Mouse (Mus musculus) neural tube, embryonic 15.5 days (tissue): ENCODE measurements around the gene Snap47. TPM values are rescaled to one million over a fixed set of nuclear protein-coding genes. Genes with fewer than 3 reads are reported as not detected.
"Not testable (repeated sequence)": the region's sequence is repeated elsewhere in the genome, so short reads cannot be mapped to it uniquely, and the experiment has no call there.

Experiments
- ATAC-seq: fragments of 200-750 bp; cut with Nextera tagmentation; 2 replicates; pipeline ENCODE4 v1.8.0; 2017; ENCODE audit warnings: mild to moderate bottlenecking, moderate TSS enrichment, moderate library complexity; ENCODE audit not compliant: low FRiP score
- H3K27ac ChIP-seq: fragments of 300-500 bp; sonication (generic); replicated peaks from 2 replicates; pipeline ENCODE4 v1.5.1; 2015; ENCODE audit warnings: mild to moderate bottlenecking, inconsistent platforms
- H3K27me3 ChIP-seq: fragments of 300-500 bp; sonication (generic); replicated peaks from 2 replicates; pipeline ENCODE4 v1.6.1; 2015; ENCODE audit warnings: inconsistent platforms
- H3K36me3 ChIP-seq: fragments of 300-500 bp; sonication (generic); 2 replicates; pipeline ENCODE4 v1.6.1; 2015; ENCODE audit warnings: inconsistent platforms
- H3K4me1 ChIP-seq: fragments of 300-500 bp; sonication (generic); 2 replicates; pipeline ENCODE4 v1.6.1; 2015; ENCODE audit warnings: inconsistent platforms
- H3K4me2 ChIP-seq: fragments of 300-500 bp; sonication (generic); 2 replicates; pipeline ENCODE4 v1.6.1; 2015; ENCODE audit warnings: inconsistent platforms, mild to moderate bottlenecking, moderate library complexity
- H3K4me3 ChIP-seq: fragments of 300-500 bp; sonication (generic); replicated peaks from 2 replicates; pipeline ENCODE4 v1.5.1; 2015; ENCODE audit warnings: mild to moderate bottlenecking, inconsistent platforms
- H3K9ac ChIP-seq: fragments of 300-500 bp; sonication (generic); replicated peaks from 2 replicates; pipeline ENCODE4 v1.6.1; 2015; ENCODE audit warnings: mild to moderate bottlenecking, inconsistent platforms
- H3K9me3 ChIP-seq: fragments of 300-500 bp; sonication (generic); replicated peaks from 2 replicates; pipeline ENCODE4 v1.6.1; 2016; ENCODE audit warnings: inconsistent platforms
- WGBS: fragments of 180-500 bp; shearing (Covaris S2); methylation state at CpG from one replicate; pipeline ENCODE4 v1.1.7; 2015; ENCODE audit warnings: mixed read lengths; 5-methylcytosine and 5-hydroxymethylcytosine counted together
- polyA plus RNA-seq: library from polyadenylated mRNA; unstranded; fragments of >200 nt; fragmentation: Nextera tagmentation; extraction: Ambion mirVana; gene quantifications from 2 replicates; pipeline ENCODE4 v1.2.1, GENCODE M21; 2015

The Snap47 gene
- polyA plus RNA-seq, 1 experiment from 2014 or later = 630 TPM

GRCm38 (mm10) chr11:59392300-59392699 lies 58.7 kb downstream of the Snap47 start:
- Histone ChIP-seq H3K9ac (no peak overlapping the region), H3K4me1 (peaks cover 8% of the 10 kb centered on the region; the same call in 1 of the 2 replicates), H3K4me3 (no peak overlapping the region), H3K27me3 (no peaks in the 10 kb centered on the region), H3K4me2 (no peak overlapping the region), H3K27ac (no peak overlapping the region), H3K9me3 (no peaks in the 10 kb centered on the region), H3K36me3 (0 out of 2 replicates have a peak, but pooled peaks cover 2% of the 10 kb centered on the region)
- ATAC-seq = no peak
- 69% methylated on average over 6 of the region's 6 CpGs for WGBS

- Histone ChIP-seq H3K9me3 (no peaks in the 10 kb centered on the region), H3K4me2 (no peak overlapping the region), H3K4me3 (no peak overlapping the region), H3K9ac (no peak overlapping the region), H3K36me3 (no peaks in the 10 kb centered on the region), H3K4me1 (peaks cover 8% of the 10 kb centered on the region; the same call in 1 of the 2 replicates), H3K27me3 (no peaks in the 10 kb centered on the region), H3K27ac (no peak overlapping the region)
- ATAC-seq = no peak
- WGBS = 52% methylated on average over 9 of the region's 9 CpGs
Observed at GRCm38 (mm10) chr11:59390470-59390869, 60.5 kb downstream of the Snap47 start.

- Histone ChIP-seq H3K9me3 (no peaks in the 10 kb centered on the region), H3K4me1 (peaks cover 14% of the 10 kb centered on the region; the same call in 1 of the 2 replicates), H3K9ac (no peak overlapping the region), H3K4me3 (no peak overlapping the region), H3K27ac (no peak overlapping the region), H3K36me3 (no peaks in the 10 kb centered on the region), H3K4me2 (no peak overlapping the region), H3K27me3 (no peaks in the 10 kb centered on the region)
- ATAC-seq = no peak
- 71% methylated on average over 4 of the region's 4 CpGs for WGBS
Observed at GRCm38 (mm10) chr11:59389617-59390016, 61.4 kb downstream of the Snap47 start.

GRCm38 (mm10) chr11:59388806-59389205 lies 62.2 kb downstream of the Snap47 start:
- Histone ChIP-seq H3K9ac (no peak overlapping the region), H3K4me1 (peaks cover 16% of the 10 kb centered on the region; the same call in 1 of the 2 replicates), H3K9me3 (no peaks in the 10 kb centered on the region), H3K27ac (no peak overlapping the region), H3K27me3 (no peaks in the 10 kb centered on the region), H3K4me2 (no peak overlapping the region), H3K4me3 (no peak overlapping the region), H3K36me3 (no peaks in the 10 kb centered on the region)
- WGBS = 88% methylated on average over 4 of the region's 4 CpGs
- no peak for ATAC-seq

- H3K4me2 ChIP-seq = no peak overlapping the region
- no peak overlapping the region for H3K9ac ChIP-seq
- H3K4me3 ChIP-seq = no peak overlapping the region
- H3K4me1 ChIP-seq = peaks cover 10% of the 10 kb centered on the region; the same call in 1 of the 2 replicates
- H3K27ac ChIP-seq = no peak overlapping the region
- H3K36me3 ChIP-seq = no peaks in the 10 kb centered on the region
- H3K27me3 ChIP-seq = no peaks in the 10 kb centered on the region
- H3K9me3 ChIP-seq = no peaks in the 10 kb centered on the region
- WGBS = 74% methylated on average over 4 of the region's 4 CpGs
- no peak for ATAC-seq
Observed at GRCm38 (mm10) chr11:59387471-59387870, 63.5 kb downstream of the Snap47 start.

GRCm38 (mm10) chr11:59385123-59385522 lies 65.9 kb downstream of the Snap47 start:
- Histone ChIP-seq H3K27me3 (no peaks in the 10 kb centered on the region), H3K9me3 (no peaks in the 10 kb centered on the region), H3K36me3 (no peaks in the 10 kb centered on the region), H3K4me1 (peaks cover 10% of the 10 kb centered on the region; the same call in 1 of the 2 replicates), H3K4me3 (no peak overlapping the region), H3K27ac (no peak overlapping the region), H3K9ac (no peak overlapping the region), H3K4me2 (no peak overlapping the region)
- no peak for ATAC-seq
- WGBS = 15% methylated on average over 8 of the region's 8 CpGs

GRCm38 (mm10) chr11:59384441-59384959 lies 66.5 kb downstream of the Snap47 start:
- no peak overlapping the region for H3K4me2 ChIP-seq
- H3K4me3 ChIP-seq = no peak overlapping the region
- no peak overlapping the region for H3K9ac ChIP-seq
- no peak overlapping the region for H3K27ac ChIP-seq
- H3K9me3 ChIP-seq = no peaks in the 10 kb centered on the region
- H3K36me3 ChIP-seq = no peaks in the 10 kb centered on the region
- ATAC-seq = no peak
- H3K27me3 ChIP-seq = no peaks in the 10 kb centered on the region
- peaks cover 10% of the 10 kb centered on the region; the same call in 1 of the 2 replicates for H3K4me1 ChIP-seq
- 48% methylated on average over 7 of the region's 7 CpGs for WGBS

GRCm38 (mm10) chr11:59379547-59379946 lies 71.4 kb downstream of the Snap47 start:
- ATAC-seq = no peak
- no peaks in the 10 kb centered on the region for H3K27me3 ChIP-seq
- H3K4me1 ChIP-seq = 0 out of 2 replicates have a peak, but pooled peaks cover 3% of the 10 kb centered on the region
- H3K4me2 ChIP-seq = no peak overlapping the region
- H3K9ac ChIP-seq = no peak overlapping the region
- no peaks in the 10 kb centered on the region for H3K9me3 ChIP-seq
- no peak overlapping the region for H3K4me3 ChIP-seq
- H3K27ac ChIP-seq = no peak overlapping the region
- H3K36me3 ChIP-seq = no peaks in the 10 kb centered on the region

- 91% methylated on average over 3 of the region's 3 CpGs for WGBS
- Histone ChIP-seq H3K36me3 (no peaks in the 10 kb centered on the region), H3K4me3 (no peak overlapping the region), H3K4me1 (no peaks in the 10 kb centered on the region), H3K27me3 (no peaks in the 10 kb centered on the region), H3K4me2 (no peak overlapping the region), H3K9ac (no peak overlapping the region), H3K27ac (no peak overlapping the region), H3K9me3 (no peaks in the 10 kb centered on the region)
- no peak for ATAC-seq
Observed at GRCm38 (mm10) chr11:59377999-59378398, 73.0 kb downstream of the Snap47 start.

- no peak for ATAC-seq
- no peak within 1 kb of the TSS for H3K4me3 ChIP-seq
- H3K27me3 ChIP-seq = no peaks in the 10 kb centered on the region
- H3K9ac ChIP-seq = no peak within 1 kb of the TSS
- H3K36me3 ChIP-seq = no peaks in the 10 kb centered on the region
- 86% methylated on average over 16 of the region's 16 CpGs for WGBS
- no peaks in the 10 kb centered on the region for H3K4me1 ChIP-seq
- no peak within 1 kb of the TSS for H3K4me2 ChIP-seq
- H3K27ac ChIP-seq = no peak within 1 kb of the TSS
- no peaks in the 10 kb centered on the region for H3K9me3 ChIP-seq
Observed at GRCm38 (mm10) chr11:59375475-59375874, 75.5 kb downstream of the Snap47 start, which contains the start of gene Prss38. TSS of gene Prss38 (minus strand) at chr11:59375657.

- Histone ChIP-seq H3K4me2 (no peak overlapping the region), H3K9me3 (no peaks in the 10 kb centered on the region), H3K9ac (no peak overlapping the region), H3K4me1 (peaks cover 12% of the 10 kb centered on the region), H3K27ac (no peak overlapping the region), H3K4me3 (no peak overlapping the region), H3K27me3 (no peaks in the 10 kb centered on the region), H3K36me3 (no peaks in the 10 kb centered on the region)
- ATAC-seq = no peak
- 83% methylated on average over 11 of the region's 11 CpGs for WGBS
Observed at GRCm38 (mm10) chr11:59369848-59370247, 81.1 kb downstream of the Snap47 start.

GRCm38 (mm10) chr11:59367955-59368354 lies 83.0 kb downstream of the Snap47 start:
- H3K9ac ChIP-seq, H3K27me3 ChIP-seq, H3K4me3 ChIP-seq, H3K4me2 ChIP-seq, H3K9me3 ChIP-seq, H3K36me3 ChIP-seq, ATAC-seq, H3K27ac ChIP-seq: not testable (repeated sequence)
- 88% methylated on average over 4 of the region's 4 CpGs for WGBS
- peaks cover 12% of the 10 kb centered on the region for H3K4me1 ChIP-seq
